Mouse (Mus musculus) heart, postnatal 25 days (tissue): Measurements from ENCODE around the gene Rad9a. TPM values are rescaled to one million over a fixed set of nuclear protein-coding genes. Genes with fewer than 3 reads are reported as not detected.

Experiments
- DNase-seq: peaks from one replicate; pipeline ENCODE4 v3.0.0; 2022; ENCODE audit warnings: low spot score
- intact Hi-C: fragments of 180-260 bp; cut with DNase I; formaldehyde crosslinking; loops from one replicate; pipeline ENCODE4 v1.15.1; 2025
- total RNA-seq, 2 experiments: library from RNA; stranded (reverse); gene quantifications; 2 replicates each; pipeline ENCODE4 v1.2.3; 2021

Rad9a gene
- total RNA-seq, 2 experiments from 2014 or later: 5.3 to 5.8 TPM

- intact Hi-C loops: no loop called here
- no peak for DNase-seq
Observed at GRCm38 (mm10) chr19:4194776-4195650, 6.4 kb downstream of the Rad9a start.

- intact Hi-C loops: no loop called here
- no peak for DNase-seq
Observed at GRCm38 (mm10) chr19:4194021-4194724, 7.3 kb downstream of the Rad9a start.

GRCm38 (mm10) chr19:4193129-4193528 is 8.3 kb downstream of the Rad9a start:
- no peak for DNase-seq
- intact Hi-C loops: no loop called here

- DNase-seq: no peak
- intact Hi-C loops: no loop called here
Observed at GRCm38 (mm10) chr19:4192251-4192985, 9.0 kb downstream of the Rad9a start.

- intact Hi-C loops: no loop called here
Observed at GRCm38 (mm10) chr19:4191528-4192250, 9.8 kb downstream of the Rad9a start, which contains the start of gene Ppp1ca. TSS of gene Ppp1ca (plus strand) at chr19:4192065.

GRCm38 (mm10) chr19:4190831-4191334 is 10.6 kb downstream of the Rad9a start, which contains the start of gene Tbc1d10c:
TSS of gene Tbc1d10c (minus strand) at chr19:4191284.
- DNase-seq: no peak
- intact Hi-C loops: no loop called here

More at GRCm38 (mm10) chr19:4191528-4192250, 9.8 kb downstream of the Rad9a start, which contains the start of gene Ppp1ca:
- peak; percentile 89 for DNase-seq

GRCm38 (mm10) chr19:4189051-4189620 is 12.3 kb downstream of the Rad9a start:
- no peak for DNase-seq
- intact Hi-C loops: no loop called here

GRCm38 (mm10) chr19:4187303-4187702 is 14.2 kb downstream of the Rad9a start:
- intact Hi-C loops: loop anchor here (2.0 kb wide), 1 partner anchor 15 kb away; no protein-coding TSS in a partner anchor
- no peak for DNase-seq

GRCm38 (mm10) chr19:4184976-4185975 is 16.2 kb downstream of the Rad9a start:
- no peak for DNase-seq
- intact Hi-C loops: no loop called here

GRCm38 (mm10) chr19:4183689-4184088 is 17.8 kb downstream of the Rad9a start:
- intact Hi-C loops: no loop called here
- no peak for DNase-seq

- intact Hi-C loops: no loop called here
- DNase-seq: no peak
Observed at GRCm38 (mm10) chr19:4181892-4182291, 19.6 kb downstream of the Rad9a start.

GRCm38 (mm10) chr19:4180411-4180810 is 21.1 kb downstream of the Rad9a start:
- no peak for DNase-seq
- intact Hi-C loops: no loop called here

GRCm38 (mm10) chr19:4175368-4175947 is 26.0 kb downstream of the Rad9a start, which contains the start of gene Carns1:
TSS of gene Carns1 (minus strand) at chr19:4175479.
- DNase-seq: peak; percentile 49
- intact Hi-C loops: no loop called here

- intact Hi-C loops: loop anchor here (2.0 kb wide), 1 partner anchor 14 kb away; no protein-coding TSS in a partner anchor
- DNase-seq: no peak
Observed at GRCm38 (mm10) chr19:4172925-4173324, 28.5 kb downstream of the Rad9a start.

GRCm38 (mm10) chr19:4171393-4172290 is 29.8 kb downstream of the Rad9a start:
- intact Hi-C loops: loop anchor here (2.0 kb wide), 1 partner anchor 15 kb away; no protein-coding TSS in a partner anchor
- DNase-seq: no peak

GRCm38 (mm10) chr19:4170723-4171392 is 30.6 kb downstream of the Rad9a start:
- DNase-seq: no peak
- intact Hi-C loops: no loop called here
